Mouse (Mus musculus) cortical plate, adult 2 months (tissue): ENCODE measurements around the gene Ctnnd2.

Experiments
- CTCF ChIP-seq: fragments of 200-500 bp; IDR thresholded peaks from 2 replicates; pipeline ENCODE4 v1.5.1; 2011; ENCODE audit warnings: mild to moderate bottlenecking, control low read depth, low read length; ENCODE audit not compliant: insufficient read depth; ENCODE audit errors: extremely low read depth
- POLR2A ChIP-seq: fragments of 200-500 bp; IDR thresholded peaks from 2 replicates; pipeline ENCODE4 v1.6.1; 2011; ENCODE audit warnings: mild to moderate bottlenecking, low read length, control low read depth; ENCODE audit not compliant: insufficient read depth; ENCODE audit errors: extremely low read depth

DNA sequence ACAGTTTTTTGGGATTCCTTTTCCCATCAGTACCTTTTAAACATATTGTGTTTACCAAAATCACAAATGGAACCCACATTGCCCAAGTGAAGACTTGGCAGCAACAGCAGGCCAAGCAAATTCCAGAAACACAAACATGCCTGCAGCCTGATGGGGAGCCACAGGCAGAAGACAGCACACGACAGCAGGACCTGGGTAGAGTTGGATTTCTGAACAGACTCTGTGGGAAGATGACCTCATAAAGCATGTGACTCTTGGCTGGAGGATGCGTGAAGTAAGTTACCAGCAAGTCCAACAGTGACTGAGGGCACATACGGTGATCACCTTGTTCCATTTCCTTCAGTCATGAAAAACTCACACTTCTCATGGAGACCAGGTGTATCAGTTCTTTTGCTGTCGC, 43.5 kb downstream of the Ctnnd2 start:
- TF ChIP-seq POLR2A = no peak
- no peak for TF ChIP-seq CTCF
